Comparison of ENCODE assay signal across 14 mouse cellular contexts in genomic region chr12:78981131-78981530, GRCm38 (mm10). TPM values are rescaled to one million over a fixed set of nuclear protein-coding genes. Genes with fewer than 3 reads are reported as not detected.
DNase-seq lines count a peak whose midpoint lies in the region; ATAC-seq and TF ChIP-seq lines count a peak whose summit lies in the region.
"Had no signal": no experiment of that assay in that cellular context is flagged by ENCODE, and none has a peak within 500 bp of the region (broad histone marks: within the 10 kb centered on the region; RNA-seq: fewer than 3 reads in every experiment).

No protein-coding gene starts in this region.

- H3K36me3 ChIP-seq in CH12.LX (replicated peaks in 1 of 2; ENCODE audit: control insufficient read depth in 1 of 2, insufficient read depth in 1 of 2, low read length in 1 of 2): peaks cover 7 to 15% of the 10 kb centered on the region in 2 experiments
- peaks cover 16% of the 10 kb centered on the region for H3K36me3 ChIP-seq in macrophage (ENCODE audit: inconsistent target)
- peaks cover 17% of the 10 kb centered on the region for H3K36me3 ChIP-seq in midbrain, embryonic 13.5 days
- H3K36me3 ChIP-seq in lung, postnatal 0 days (ENCODE audit: insufficient read depth, low read length): no peaks in the 10 kb centered on the region
- H3K36me3 ChIP-seq: limb, embryonic 13.5 days; midbrain, embryonic 10.5 days had no signal

- ATAC-seq in midbrain, embryonic 13.5 days: no peak
- no peak for ATAC-seq in lung, postnatal 0 days
- ATAC-seq: forebrain, postnatal 0 days had no signal

- H3K79me2 ChIP-seq in CH12.LX (replicated peaks; ENCODE audit: control insufficient read depth, extremely low read depth, insufficient read depth, poor library complexity, severe bottlenecking) (0 out of 2 replicates have a peak, but pooled peaks cover 2% of the 10 kb centered on the region), macrophage (ENCODE audit: inconsistent target) (peaks cover 38% of the 10 kb centered on the region)

- H3K9me3 ChIP-seq in CH12.LX (replicated peaks; ENCODE audit: low read length): no peaks in the 10 kb centered on the region
- no peaks in the 10 kb centered on the region for H3K9me3 ChIP-seq in midbrain, embryonic 13.5 days
- no peaks in the 10 kb centered on the region for H3K9me3 ChIP-seq in lung, postnatal 0 days (ENCODE audit: low read length)
- H3K9me3 ChIP-seq: limb, embryonic 13.5 days; midbrain, embryonic 10.5 days; neural tube, embryonic 13.5 days had no signal

- in situ Hi-C loops in CH12.LX (cut with MboI; ENCODE audit: low pct_ligation_motif_present, low pct_unique_long_range_greater_than_20kb, low sequenced_read_pairs): no loop called here

- peak overlapping the region; percentile 90 for H3K4me2 ChIP-seq in CH12.LX (ENCODE audit: insufficient read depth, low read depth, poor library complexity, severe bottlenecking)
- H3K4me2 ChIP-seq in midbrain, embryonic 13.5 days (replicated peaks): no peak overlapping the region
- no peak overlapping the region for H3K4me2 ChIP-seq in lung, postnatal 0 days (replicated peaks; ENCODE audit: low read depth, low read length)
- H3K4me2 ChIP-seq: hindbrain, embryonic 13.5 days; limb, embryonic 13.5 days; neural tube, embryonic 13.5 days had no signal

- WGBS in bone marrow, adult 2 months: 64% methylated on average over 2 of the region's 2 CpGs
- WGBS in macrophage (ENCODE audit: missing documents): 71% methylated on average over 2 of the region's 2 CpGs
- WGBS in midbrain, embryonic 13.5 days: 85% methylated on average over 2 of the region's 2 CpGs
- 61% methylated on average over 2 of the region's 2 CpGs for WGBS in lung, postnatal 0 days

- no peaks in the 10 kb centered on the region for H3K27me3 ChIP-seq in CH12.LX (replicated peaks)
- H3K27me3 ChIP-seq in midbrain, embryonic 13.5 days: no peaks in the 10 kb centered on the region
- no peaks in the 10 kb centered on the region for H3K27me3 ChIP-seq in lung, postnatal 0 days (replicated peaks; ENCODE audit: insufficient read depth, low read length)
- H3K27me3 ChIP-seq: hindbrain, embryonic 13.5 days; limb, embryonic 13.5 days; neural tube, embryonic 13.5 days had no signal

- H3K27ac ChIP-seq in layer of hippocampus, adult 2 months: peak overlapping the region; percentile 51; the same call in 1 of the 2 replicates
- peak overlapping the region; percentile 64 for H3K27ac ChIP-seq in CH12.LX (ENCODE audit: insufficient read depth, low read depth)
- peak overlapping the region; percentile 64 for H3K27ac ChIP-seq in bone marrow, adult 2 months (ENCODE audit: control insufficient read depth, insufficient read depth, low read depth, low read length, poor library complexity)
- peak overlapping the region; percentile 91 for H3K27ac ChIP-seq in macrophage
- no peak overlapping the region for H3K27ac ChIP-seq in midbrain, embryonic 13.5 days
- no peak overlapping the region for H3K27ac ChIP-seq in lung, postnatal 0 days (ENCODE audit: low read length)
- H3K27ac ChIP-seq: hindbrain, embryonic 13.5 days; limb, embryonic 13.5 days; midbrain, embryonic 10.5 days; neural tube, embryonic 13.5 days had no signal

- peaks cover 20 to 64% of the 10 kb centered on the region in 2 experiments for H3K4me1 ChIP-seq in CH12.LX (ENCODE audit: control insufficient read depth in 1 of 2, insufficient read depth in 2 of 2)
- H3K4me1 ChIP-seq in bone marrow, adult 2 months (ENCODE audit: control insufficient read depth, insufficient read depth, low read length): peaks cover 5% of the 10 kb centered on the region
- H3K4me1 ChIP-seq in midbrain, embryonic 13.5 days (replicated peaks): peaks cover 15% of the 10 kb centered on the region
- H3K4me1 ChIP-seq in lung, postnatal 0 days (ENCODE audit: insufficient read depth, low read depth, low read length): no peaks in the 10 kb centered on the region; the same call in 1 of the 2 replicates
- H3K4me1 ChIP-seq: limb, embryonic 13.5 days; midbrain, embryonic 10.5 days had no signal

- no peak overlapping the region for H3K4me3 ChIP-seq in layer of hippocampus, adult 2 months
- H3K4me3 ChIP-seq in CH12.LX (replicated peaks in 1 of 3; ENCODE audit: low read depth in 2 of 3, low read length in 2 of 3, poor library complexity in 1 of 3) (peak overlapping the region in 2 of 3 experiments; percentile 64 to 72), macrophage (ENCODE audit: inconsistent target) (peak overlapping the region; percentile 67; the same call in 1 of the 2 replicates)
- H3K4me3 ChIP-seq in bone marrow, adult 2 months (replicated peaks; ENCODE audit: control insufficient read depth, low read depth, low read length): peak overlapping the region; percentile 82
- H3K4me3 ChIP-seq in midbrain, embryonic 13.5 days (replicated peaks): no peak overlapping the region
- H3K4me3 ChIP-seq in lung, postnatal 0 days (ENCODE audit: low read depth, low read length): no peak overlapping the region
- H3K4me3 ChIP-seq: hindbrain, embryonic 13.5 days; limb, embryonic 13.5 days; midbrain, embryonic 10.5 days; neural tube, embryonic 13.5 days had no signal

- TF ChIP-seq EP300 in CH12.LX (IDR thresholded peaks at IDR 0.05; ENCODE audit: low read length): no peak
- TF ChIP-seq EP300 in lung, postnatal 0 days (IDR thresholded peaks at IDR 0.05): no peak

- dilution Hi-C loops in CH12.LX (cut with MboI; ENCODE audit: extremely low pct_ligation_motif_present, extremely low pct_unique_long_range_greater_than_20kb, low sequenced_read_pairs): no loop called here

- H3K9ac ChIP-seq in CH12.LX (ENCODE audit: insufficient read depth, low read depth): peak overlapping the region; percentile 18; the same call in 1 of the 2 replicates
- no peak overlapping the region for H3K9ac ChIP-seq in midbrain, embryonic 13.5 days (replicated peaks)
- H3K9ac ChIP-seq in lung, postnatal 0 days (replicated peaks; ENCODE audit: low read depth): no peak overlapping the region
- H3K9ac ChIP-seq: forebrain, postnatal 0 days; hindbrain, embryonic 13.5 days; limb, embryonic 13.5 days; neural tube, embryonic 13.5 days had no signal

- no peak for TF ChIP-seq POLR2A in CH12.LX (IDR thresholded peaks at IDR 0.05; ENCODE audit: low read depth, low read length)
- TF ChIP-seq POLR2A in bone marrow, adult 2 months (IDR thresholded peaks at IDR 0.05; ENCODE audit: borderline replicate concordance, control insufficient read depth, low read depth, low read length): no peak

- TF ChIP-seq RAD21 in CH12.LX (IDR thresholded peaks at IDR 0.05; ENCODE audit: low read depth, low read length): no peak

- no peak for DNase-seq in layer of hippocampus, adult 2 months (ENCODE audit: low spot score in 2 of 2)
- DNase-seq in layer of hippocampus, postnatal 14 days (ENCODE audit: low spot score in 2 of 2): no peak
- no peak for DNase-seq in CH12.LX (ENCODE audit: extremely low read depth)
- no peak for DNase-seq in urinary bladder, postnatal 36 days (ENCODE audit: low spot score in 2 of 2)
- no peak for DNase-seq in lung, postnatal 0 days (ENCODE audit: low spot score)
- DNase-seq: forebrain, postnatal 0 days; layer of hippocampus, postnatal 36 days had no signal

- no peak for TF ChIP-seq CTCF in layer of hippocampus, adult 2 months (conservative IDR thresholded peaks at IDR 0.05)
- TF ChIP-seq CTCF in CH12.LX (conservative IDR thresholded peaks at IDR 0.05 in 1 of 2, IDR thresholded peaks at IDR 0.05 in 1 of 2; ENCODE audit: low read depth in 2 of 2, low read length in 2 of 2): no peak
- TF ChIP-seq CTCF in bone marrow, adult 2 months (IDR thresholded peaks at IDR 0.05; ENCODE audit: control insufficient read depth, insufficient read depth, low read length): no peak
- TF ChIP-seq CTCF in lung, postnatal 0 days (IDR thresholded peaks at IDR 0.05): no peak

TF ChIP-seq in CH12.LX, 34 proteins besides CTCF, POLR2A, EP300 and RAD21:
- no peak for TF ChIP-seq MEF2A (IDR thresholded peaks at IDR 0.05; ENCODE audit: borderline replicate concordance, low read depth, low read length)
- TF ChIP-seq BHLHE40 (IDR thresholded peaks at IDR 0.05; ENCODE audit: low read depth, low read length): peak; percentile 79

RNA-seq across cellular contexts. Expression of gene Tmem229b, which starts 26.3 kb away (rescaled TPM):
- total RNA-seq in layer of hippocampus, adult 2 months (2021): 10 to 100 TPM; 27.2 TPM
- total RNA-seq in layer of hippocampus, postnatal 14 days (2021): 10 to 100 TPM; 74.6 to 80.0 TPM
- total RNA-seq in CH12.LX (2012; rRNA removed) (41.7 and 45.0 TPM in 2 replicates), CH12.LX (2014; rRNA removed) (64.4 and 66.5 TPM in 2 replicates)
- polyA plus RNA-seq in CH12.LX (2012; ENCODE audit: insufficient read length, low read depth) (125 and 129 TPM in 2 replicates), macrophage (2018) (32.1 to 68.0 TPM (median 36.0 TPM) in 3 replicates)
- 6.2 and 18.7 TPM in 2 replicates for polyA plus RNA-seq in bone marrow, adult 2 months (2011; ENCODE audit: insufficient read depth, insufficient read length, low replicate concordance, missing spikeins)
- total RNA-seq in macrophage (2018; cell fraction: chromatin; rRNA removed): 10 to 100 TPM in 17 of 26 experiments, 1 to 10 TPM in 9; 2.4 to 35.4 (median 16.0) TPM
- 10 to 100 TPM; 20.4 to 90.2 (median 55.5) TPM for total RNA-seq in macrophage (2018; cell fraction: cytosol; rRNA removed)
- total RNA-seq in macrophage (2018; cell fraction: nucleus; rRNA removed): 10 to 100 TPM; 16.1 to 86.3 (median 45.0) TPM
- polyA plus RNA-seq in midbrain, embryonic 13.5 days (2015; fragmentation: Nextera tagmentation; extraction: Ambion mirVana): 41.2 and 41.8 TPM in 2 replicates
- 5.1 and 5.3 TPM in 2 replicates for polyA plus RNA-seq in lung, postnatal 0 days (2015; fragmentation: Nextera tagmentation; extraction: Ambion mirVana)

RNA-seq across cellular contexts. Expression of gene Plekhh1, which starts 47.8 kb away (rescaled TPM):
- total RNA-seq in layer of hippocampus, adult 2 months (2021): 10 to 100 TPM; 15.3 to 16.1 TPM
- 10 to 100 TPM in 1 of 2 experiments, 1 to 10 TPM in 1; 8.5 to 11.4 TPM for total RNA-seq in layer of hippocampus, postnatal 14 days (2021)
- total RNA-seq in CH12.LX (2012; rRNA removed) (0.92 and 1.9 TPM in 2 replicates), CH12.LX (2014; rRNA removed) (0.27 and 0.31 TPM in 2 replicates)
- polyA plus RNA-seq in CH12.LX (2012; ENCODE audit: insufficient read length, low read depth) (0.69 and 0.75 TPM in 2 replicates), macrophage (2018) (0.03 to 0.05 TPM in 2 of 3 replicates, not detected in the other)
- 0.36 and 1.1 TPM in 2 replicates for polyA plus RNA-seq in bone marrow, adult 2 months (2011; ENCODE audit: insufficient read depth, insufficient read length, low replicate concordance, missing spikeins)
- under 1 TPM in 21 of 26 experiments, not detected in 5; 0.12 to 0.92 (median 0.30) TPM for total RNA-seq in macrophage (2018; cell fraction: chromatin; rRNA removed)
- under 1 TPM in 19 of 26 experiments, not detected in 7; under 0.01 to 0.19 (median 0.05) TPM for total RNA-seq in macrophage (2018; cell fraction: cytosol; rRNA removed)
- under 1 TPM in 14 of 26 experiments, not detected in 12; 0.06 to 0.37 (median 0.22) TPM for total RNA-seq in macrophage (2018; cell fraction: nucleus; rRNA removed)
- polyA plus RNA-seq in midbrain, embryonic 13.5 days (2015; fragmentation: Nextera tagmentation; extraction: Ambion mirVana): 3.2 and 4.0 TPM in 2 replicates
- 1.9 and 2.2 TPM in 2 replicates for polyA plus RNA-seq in lung, postnatal 0 days (2015; fragmentation: Nextera tagmentation; extraction: Ambion mirVana)

Comparison
In these comparisons a context has a peak if more than half of its experiments do, and no peak if none do; other contexts are left out.
1. H3K27ac ChIP-seq: peak in layer of hippocampus, adult 2 months (single experiment), CH12.LX (single experiment), bone marrow, adult 2 months (single experiment) and macrophage (single experiment); none in midbrain, embryonic 13.5 days (single experiment) and lung, postnatal 0 days (single experiment).
2. H3K4me3 ChIP-seq: peak in CH12.LX (2 of 3), bone marrow, adult 2 months (single experiment) and macrophage (single experiment); none in layer of hippocampus, adult 2 months (single experiment), midbrain, embryonic 13.5 days (single experiment) and lung, postnatal 0 days (single experiment).